Mouse (Mus musculus): ENCODE results near the gene Lgi2. TPM values are rescaled to one million over a fixed set of nuclear protein-coding genes. Genes with fewer than 3 reads are reported as not detected.

Gene Lgi2
- not detected for total RNA-seq (2023)

GRCm38 (mm10) chr5:52565813-52566531 lies at the start of gene Lgi2:
TSS of gene Lgi2 (minus strand) at chr5:52566462.

Other genes with a start within 250 kb of the Lgi2 start
- gene Sod3, start 202.7 kb downstream of the Lgi2 start, total RNA-seq (2023): not detected
- not detected for gene Ccdc149, start 94.9 kb downstream of the Lgi2 start, total RNA-seq (2023)
- gene Sepsecs, start 103.2 kb upstream of the Lgi2 start, total RNA-seq (2023): 12.5 TPM
- gene Pi4k2b, start 175.1 kb upstream of the Lgi2 start, total RNA-seq (2023): 11.2 TPM
- 14.8 TPM for gene Zcchc4, start 208.9 kb upstream of the Lgi2 start, total RNA-seq (2023)

All from CD4-positive naive resting alpha-beta T cell, adult 57 days (primary cell).